Mouse (Mus musculus): ENCODE results near the gene Tjp3.

DNA sequence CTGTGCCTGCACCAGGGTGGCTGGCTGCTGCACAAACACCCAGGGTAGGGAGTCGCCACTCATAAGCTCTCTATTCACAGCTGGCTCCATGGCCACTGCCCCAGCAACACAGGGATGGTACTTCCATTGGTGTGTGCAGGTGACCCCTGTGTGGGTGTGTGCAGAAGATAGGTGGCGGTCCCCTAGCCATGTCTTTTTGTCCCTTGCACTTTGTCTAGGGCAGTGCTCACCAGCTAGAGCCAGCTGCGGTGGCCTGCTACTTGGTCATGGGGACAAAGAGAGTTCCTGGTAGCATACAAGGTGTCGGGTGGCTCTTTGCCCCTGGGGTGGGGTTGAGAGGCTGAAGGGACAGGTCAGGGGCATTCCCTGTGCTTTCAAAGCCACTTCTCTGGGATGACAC is 47.2 kb downstream of the Tjp3 start:
- TF ChIP-seq CHD2 (IDR thresholded peaks at IDR 0.05; ENCODE audit: low read depth, low read length) (no peak), ZNF384 (IDR thresholded peaks at IDR 0.05; ENCODE audit: low read depth, low read length) (no peak), HCFC1 (IDR thresholded peaks at IDR 0.05; ENCODE audit: borderline replicate concordance, insufficient read depth, low read length) (no peak), MAFK (IDR thresholded peaks at IDR 0.05; ENCODE audit: insufficient read depth, low read depth, low read length) (no peak)
